Mouse (Mus musculus) adrenal gland, postnatal 0 days (tissue): ENCODE data around the gene Ankrd27. TPM values are rescaled to one million over a fixed set of nuclear protein-coding genes. Genes with fewer than 3 reads are reported as not detected.

Experiments
- polyA plus RNA-seq: library from polyadenylated mRNA; unstranded; fragments of >200 nt; fragmentation: Nextera tagmentation; extraction: Ambion mirVana; gene quantifications from 2 replicates; pipeline ENCODE4 v1.2.1, GENCODE M21; 2015

The Ankrd27 gene
- polyA plus RNA-seq: 11.8 and 14.5 TPM in 2 replicates

GRCm38 (mm10) chr7:35586055-35586905 is at the start of gene Ankrd27:
Gene Ankrd27, plus strand, starts transcription at chr7:35586244.

GRCm38 (mm10) chr7:35537562-35537961 is 48.5 kb upstream of the Ankrd27 start, which contains the start of gene Tdrd12:
Gene Tdrd12, minus strand, starts transcription at chr7:35537745.

GRCm38 (mm10) chr7:35556205-35556603 is 29.8 kb upstream of the Ankrd27 start, which contains the start of gene Nudt19:
Gene Nudt19, minus strand, starts transcription at chr7:35556304.

GRCm38 (mm10) chr7:35585191-35586054 is 621 bp upstream of the Ankrd27 start, which contains the start of gene Rgs9bp:
Gene Rgs9bp, minus strand, starts transcription at chr7:35585582.

GRCm38 (mm10) chr7:35647101-35647698 is 61.2 kb downstream of the Ankrd27 start, which contains the start of gene Pdcd5:
Gene Pdcd5, minus strand, starts transcription at chr7:35647521.

Other genes with a start within 250 kb of the Ankrd27 start
- gene Faap24, start 189.4 kb upstream of the Ankrd27 start, polyA plus RNA-seq: 8.6 and 11.0 TPM in 2 replicates
- gene Cep89, start 189.2 kb upstream of the Ankrd27 start, polyA plus RNA-seq: 19.1 and 26.7 TPM in 2 replicates
- 0.40 and 1.1 TPM in 2 replicates for gene Slc7a9, start 137.4 kb upstream of the Ankrd27 start, polyA plus RNA-seq
- 0.11 and 0.43 TPM in 2 replicates for gene Tdrd12, start 48.5 kb upstream of the Ankrd27 start, polyA plus RNA-seq
- 51.1 and 68.3 TPM in 2 replicates for gene Nudt19, start 29.9 kb upstream of the Ankrd27 start, polyA plus RNA-seq
- 0.06 TPM in 2 replicates for gene Rgs9bp, start 662 bp upstream of the Ankrd27 start, polyA plus RNA-seq
- gene Pdcd5, start 61.3 kb downstream of the Ankrd27 start, polyA plus RNA-seq: 263 and 347 TPM in 2 replicates
- 13.2 and 27.1 TPM in 2 replicates for gene Dpy19l3, start 168.2 kb downstream of the Ankrd27 start, polyA plus RNA-seq
- gene Zfp507, start 216.8 kb downstream of the Ankrd27 start, polyA plus RNA-seq: 6.3 and 11.6 TPM in 2 replicates